15 mouse cellular contexts compared by ENCODE assay signal in genomic region chr12:10638591-10638990, GRCm38 (mm10).
"Had no signal": no experiment of that assay in that cellular context is flagged by ENCODE, and none has a peak within 500 bp of the region (broad histone marks: within the 10 kb centered on the region; RNA-seq: fewer than 3 reads in every experiment).

No protein-coding gene starts in this region.

- H3K27ac ChIP-seq: left cerebral cortex, adult 2 months; limb, embryonic 12.5 days; limb, embryonic 15.5 days; liver, embryonic 14.5 days; macrophage; midbrain, embryonic 12.5 days had no signal

- H3K4me3 ChIP-seq: left cerebral cortex, adult 2 months; limb, embryonic 12.5 days; limb, embryonic 15.5 days; midbrain, embryonic 12.5 days had no signal

- DNase-seq: kidney, adult 18-20 months; kidney, adult 9 months; kidney, postnatal 14 days; kidney, postnatal 4 days; liver, postnatal 0 days; lung, embryonic 14.5 days; right cerebral cortex, postnatal 14 days; right cerebral cortex, postnatal 4 days; thymus, postnatal 25 days had no signal
